Mouse (Mus musculus) kidney, adult 2 months (tissue): ENCODE measurements around the gene Vdr. TPM values are rescaled to one million over a fixed set of nuclear protein-coding genes. Genes with fewer than 3 reads are reported as not detected.
A peak's percentile ranks its signal among the peaks of the same experiment; 100 is the strongest.

Experiments
- DNase-seq: peaks from one replicate; pipeline ENCODE4 v3.0.0; 2021
- H3K27ac ChIP-seq: fragments of 200-500 bp; 2 replicates; pipeline ENCODE4 v1.5.1; 2012; ENCODE audit warnings: low read depth, low read length, control low read depth, inconsistent platforms; ENCODE audit not compliant: insufficient read depth
- H3K27me3 ChIP-seq: fragments of 200-500 bp; replicated peaks from 2 replicates; pipeline ENCODE4 v1.6.1; 2012; ENCODE audit warnings: mild to moderate bottlenecking, moderate library complexity, low read length, inconsistent platforms; ENCODE audit not compliant: control insufficient read depth, insufficient read depth
- H3K36me3 ChIP-seq: fragments of 200-500 bp; 2 replicates; pipeline ENCODE4 v1.6.1; 2012; ENCODE audit warnings: mild to moderate bottlenecking, moderate library complexity, low read length, inconsistent platforms; ENCODE audit not compliant: control insufficient read depth, insufficient read depth
- H3K4me1 ChIP-seq: fragments of 200-500 bp; 2 replicates; pipeline ENCODE4 v1.6.1; 2011; ENCODE audit warnings: low read length; ENCODE audit not compliant: control insufficient read depth, insufficient read depth
- H3K4me3 ChIP-seq: fragments of 200-500 bp; 2 replicates; pipeline ENCODE4 v1.5.1; 2011; ENCODE audit warnings: mild to moderate bottlenecking, low read depth, low read length, control low read depth; ENCODE audit not compliant: insufficient read depth
- CTCF ChIP-seq: fragments of 200-500 bp; conservative IDR thresholded peaks from 2 replicates; pipeline ENCODE4 v1.5.1; 2011; ENCODE audit warnings: low read depth, mild to moderate bottlenecking, control low read depth, low read length, moderate library complexity, mixed read lengths; ENCODE audit not compliant: insufficient read depth, insufficient read length
- POLR2A ChIP-seq: fragments of 200-500 bp; IDR thresholded peaks from one replicate; pipeline ENCODE4 v1.6.1; 2011; ENCODE audit warnings: low read depth, low read length, control low read depth
- WGBS: fragments of 180-500 bp; shearing (Covaris S2); methylation state at CpG from one replicate; pipeline ENCODE4 v1.1.7; 2018; 5-methylcytosine and 5-hydroxymethylcytosine counted together
- polyA plus RNA-seq: library from polyadenylated mRNA; depleted of rRNA; stranded (reverse); fragments of >200 nt; gene quantifications from 2 replicates; pipeline ENCODE4 v1.2.3, GENCODE M21; 2012

Gene Vdr
- polyA plus RNA-seq, 1 experiment: 96.6 TPM

DNA sequence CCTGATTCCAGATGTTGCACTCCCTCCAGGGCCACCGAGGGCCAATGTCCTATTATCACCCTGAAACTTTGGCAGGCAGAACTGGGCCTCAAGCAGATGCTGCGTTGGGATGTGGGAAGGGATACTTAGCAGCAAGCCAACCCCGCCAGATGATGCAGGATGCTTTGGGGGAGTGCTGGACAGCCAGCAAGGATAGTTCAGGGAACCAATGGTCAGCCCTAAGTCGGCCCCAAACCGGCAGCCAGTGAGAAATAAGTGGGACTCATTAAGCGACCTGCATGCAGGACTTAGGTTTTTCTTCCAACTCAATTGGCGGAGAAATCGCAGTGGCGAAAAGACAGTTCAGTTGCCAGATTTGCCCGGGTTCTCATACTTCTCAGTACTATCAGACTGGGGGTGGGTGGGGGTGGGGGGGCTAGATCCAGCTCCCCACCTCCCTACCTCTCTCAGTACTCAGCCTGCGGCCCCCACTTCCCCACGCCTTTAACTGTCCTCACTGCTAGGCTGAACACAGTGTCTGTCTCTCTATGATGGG is 80.1 kb downstream of the Vdr start:
- WGBS: 29% methylated on average over 12 of the region's 12 CpGs

DNA sequence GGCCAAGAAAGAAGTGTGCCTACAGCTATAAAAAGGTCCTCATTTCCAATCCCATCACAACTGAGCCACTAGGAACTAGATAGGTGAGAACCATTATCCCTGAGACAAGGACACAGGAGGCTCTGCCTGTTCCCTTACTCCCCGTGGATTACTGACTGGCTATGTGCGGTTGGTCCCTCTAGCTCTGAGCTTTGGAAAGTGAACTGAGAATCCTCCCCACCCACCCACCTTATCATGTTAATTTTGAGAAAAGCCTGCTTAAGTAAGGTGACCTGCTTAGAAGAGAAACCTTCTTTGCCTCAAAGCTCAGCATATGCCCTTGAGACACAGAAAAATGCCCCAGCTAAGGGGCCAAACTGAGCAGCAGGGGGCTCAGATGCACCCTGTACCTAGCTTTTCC is 81.0 kb downstream of the Vdr start:
- H3K4me3 ChIP-seq: 0 out of 2 replicates have a peak overlapping the region, but pooled peaks have one; percentile 65
- WGBS: 59% methylated on average over 2 of the region's 2 CpGs
- peaks cover 22% of the 10 kb centered on the region for H3K4me1 ChIP-seq

More for the DNA sequence above, 80.1 kb downstream of the Vdr start:
- no peak for TF ChIP-seq POLR2A
- TF ChIP-seq CTCF: no peak
- Histone ChIP-seq H3K4me1 (peaks cover 18% of the 10 kb centered on the region), H3K27me3 (no peaks in the 10 kb centered on the region), H3K36me3 (no peaks in the 10 kb centered on the region), H3K4me3 (peak overlapping the region; percentile 65), H3K27ac (peak overlapping the region; percentile 40)
- DNase-seq: no peak

DNA sequence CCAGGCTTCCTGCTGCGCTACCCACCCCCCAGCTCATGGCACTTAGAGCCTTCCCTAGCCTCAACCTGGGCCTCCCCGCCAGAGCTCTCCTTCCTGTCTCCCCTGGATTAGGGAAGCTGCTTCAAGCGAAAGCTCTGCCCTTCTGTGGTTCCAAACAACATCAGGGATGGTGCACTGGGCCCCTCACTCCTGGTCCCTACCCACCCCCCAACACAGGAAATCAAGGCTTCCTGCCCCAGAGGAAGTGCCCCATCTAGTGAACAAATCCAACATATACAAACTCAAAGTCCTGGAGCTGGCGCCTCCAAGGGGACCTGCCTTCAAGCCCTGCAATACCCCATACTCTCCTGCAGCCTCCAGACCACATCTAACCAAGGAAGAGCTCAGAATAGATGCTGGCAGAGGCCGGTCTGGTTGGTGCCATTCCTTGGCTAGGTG is 81.5 kb downstream of the Vdr start:
- TF ChIP-seq POLR2A (no peak), CTCF (no peak)
- H3K27ac ChIP-seq: peak overlapping the region; percentile 32
- WGBS: 61% methylated on average over 5 of the region's 5 CpGs
- no peaks in the 10 kb centered on the region for H3K27me3 ChIP-seq
- peak overlapping the region; percentile 16; the same call in 1 of the 2 replicates for H3K4me3 ChIP-seq
- H3K4me1 ChIP-seq: peaks cover 26% of the 10 kb centered on the region
- DNase-seq: peak; percentile 58
- H3K36me3 ChIP-seq: no peaks in the 10 kb centered on the region

More for the DNA sequence above, 81.0 kb downstream of the Vdr start:
- TF ChIP-seq CTCF (no peak), POLR2A (no peak)
- Histone ChIP-seq H3K36me3 (no peaks in the 10 kb centered on the region), H3K27ac (peak overlapping the region; percentile 3; the same call in 1 of the 2 replicates), H3K27me3 (no peaks in the 10 kb centered on the region)
- no peak for DNase-seq

DNA sequence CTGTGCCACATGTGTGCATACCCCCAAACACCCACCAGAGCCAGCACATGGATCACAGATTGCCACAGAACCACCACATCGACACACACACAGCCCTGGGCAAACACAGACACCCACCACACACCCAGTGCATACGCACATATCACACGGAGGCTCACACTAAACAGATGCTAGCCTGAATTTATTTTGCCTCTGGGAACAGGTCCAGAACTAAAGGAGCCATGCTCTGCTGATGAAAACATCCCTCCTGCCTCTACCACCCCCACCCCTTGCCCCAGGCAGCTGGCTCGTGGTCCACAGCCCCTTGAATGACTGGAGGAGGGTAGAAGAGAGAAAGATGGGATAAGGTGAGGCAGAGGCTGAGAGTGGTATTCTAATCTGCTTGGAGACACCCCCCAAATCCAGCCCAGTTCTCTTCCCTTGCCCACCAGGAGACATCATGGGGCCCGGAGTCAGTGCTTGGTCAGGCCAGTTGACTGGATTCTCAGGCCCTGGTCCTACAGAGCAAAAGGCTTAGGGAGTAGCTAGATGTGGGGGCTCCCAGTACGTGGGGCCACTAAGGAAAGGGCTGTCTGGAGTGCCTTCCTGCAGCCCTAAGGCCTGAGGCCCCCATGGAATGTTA is 82.1 kb downstream of the Vdr start:
- 49% methylated on average over 6 of the region's 6 CpGs for WGBS
- H3K27ac ChIP-seq: peak overlapping the region; percentile 32
- H3K36me3 ChIP-seq: no peaks in the 10 kb centered on the region
- no peak for DNase-seq
- TF ChIP-seq POLR2A: no peak
- TF ChIP-seq CTCF: no peak
- H3K4me3 ChIP-seq: peak overlapping the region; percentile 2; the same call in 1 of the 2 replicates
- H3K4me1 ChIP-seq: peaks cover 29% of the 10 kb centered on the region
- no peaks in the 10 kb centered on the region for H3K27me3 ChIP-seq

DNA sequence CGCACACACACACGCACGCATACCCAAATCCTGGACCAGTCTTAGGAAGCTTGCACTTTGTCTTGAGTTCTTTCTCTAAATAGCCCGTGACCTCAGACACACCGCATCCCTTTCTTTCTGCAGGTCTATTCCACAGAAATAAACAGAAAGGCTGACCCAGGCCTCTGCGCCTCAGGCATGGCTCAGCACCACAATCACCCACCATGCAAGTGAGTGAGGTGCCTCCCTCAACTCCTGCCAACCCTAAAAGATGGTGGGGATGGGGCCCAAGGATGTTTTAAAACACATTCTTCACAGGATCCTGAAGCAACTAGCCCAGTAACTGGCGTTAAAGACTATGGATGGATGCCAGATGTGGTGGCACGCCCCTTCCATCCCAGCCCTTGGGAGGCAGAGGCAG is 83.0 kb downstream of the Vdr start:
- Histone ChIP-seq H3K4me1 (peaks cover 27% of the 10 kb centered on the region), H3K36me3 (no peaks in the 10 kb centered on the region), H3K4me3 (no peak overlapping the region), H3K27me3 (no peaks in the 10 kb centered on the region), H3K27ac (no peak overlapping the region)
- no peak for TF ChIP-seq CTCF
- no peak for TF ChIP-seq POLR2A
- DNase-seq: no peak
- 70% methylated on average over 8 of the region's 8 CpGs for WGBS

DNA sequence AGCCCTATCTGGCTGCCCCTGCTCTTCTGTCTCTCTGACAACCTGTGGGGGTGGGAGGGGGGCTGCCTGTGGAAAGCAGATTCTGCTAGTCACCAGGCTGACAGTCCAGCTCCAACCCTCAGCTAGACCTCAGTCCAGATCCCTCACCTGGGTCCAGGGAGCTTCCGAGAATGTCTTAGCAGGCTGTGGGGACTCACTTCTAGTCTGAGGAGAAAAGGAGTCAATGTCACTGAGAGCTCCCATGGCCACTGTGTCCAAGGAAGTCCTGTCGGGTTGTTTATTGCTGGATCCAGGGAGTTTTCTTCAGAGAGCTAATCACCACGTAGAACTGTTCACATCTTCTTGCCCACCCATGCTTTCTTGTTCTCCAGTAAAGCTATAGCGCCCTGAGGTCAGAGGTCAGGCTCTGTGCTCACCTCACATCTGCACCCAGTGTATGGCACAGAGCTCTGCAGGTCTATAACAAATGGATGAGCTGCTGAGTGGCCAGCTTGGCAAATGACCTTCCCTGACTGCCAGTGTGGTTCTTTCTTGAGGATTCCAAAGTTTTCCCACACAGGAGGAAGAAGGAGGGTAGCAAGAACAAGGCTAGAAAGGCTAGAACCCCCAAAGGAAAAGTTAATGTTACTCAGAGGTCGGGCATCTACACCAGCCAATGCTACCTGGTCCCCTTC is 83.7 kb downstream of the Vdr start:
- Histone ChIP-seq H3K27ac (no peak overlapping the region), H3K4me3 (no peak overlapping the region), H3K4me1 (peaks cover 27% of the 10 kb centered on the region), H3K36me3 (no peaks in the 10 kb centered on the region), H3K27me3 (no peaks in the 10 kb centered on the region)
- 66% methylated on average over 5 of the region's 5 CpGs for WGBS
- TF ChIP-seq CTCF (no peak), POLR2A (no peak)
- DNase-seq: no peak

DNA sequence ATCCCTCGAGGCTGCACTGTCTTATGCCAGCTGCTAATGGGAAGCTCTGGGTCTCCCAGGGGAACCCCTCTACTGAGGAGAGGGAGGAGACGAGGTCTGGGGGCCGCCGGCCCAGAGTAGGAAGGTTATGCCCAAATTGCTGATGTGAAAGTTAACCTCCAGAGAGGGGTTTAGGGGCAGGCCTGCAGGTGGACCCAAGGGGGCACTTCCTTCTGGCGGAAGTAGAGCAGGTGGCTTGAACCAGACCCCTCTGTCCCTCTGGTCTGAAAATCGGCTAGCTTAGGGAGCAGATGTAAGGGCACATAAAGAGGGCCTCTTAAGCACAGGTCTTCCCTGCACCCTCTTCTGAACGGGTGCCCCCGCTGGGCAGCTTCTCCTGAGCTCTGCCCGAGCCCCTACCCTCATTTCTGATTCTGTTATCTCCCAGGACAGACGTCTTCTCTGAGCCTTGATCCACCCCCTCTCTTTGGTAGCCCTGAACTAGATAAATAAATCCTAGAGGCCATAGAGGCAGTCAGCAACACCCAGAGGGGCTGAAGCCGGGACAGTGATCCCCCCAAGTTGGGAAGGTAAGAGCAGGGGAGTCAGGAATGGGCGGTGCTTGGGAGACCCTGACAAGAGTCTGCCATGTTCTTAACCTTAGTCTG is 84.4 kb downstream of the Vdr start:
- Histone ChIP-seq H3K36me3 (no peaks in the 10 kb centered on the region), H3K27me3 (no peaks in the 10 kb centered on the region), H3K4me1 (peaks cover 32% of the 10 kb centered on the region), H3K4me3 (no peak overlapping the region), H3K27ac (peak overlapping the region; percentile 9)
- 69% methylated on average over 12 of the region's 12 CpGs for WGBS
- no peak for DNase-seq
- no peak for TF ChIP-seq CTCF
- no peak for TF ChIP-seq POLR2A
